Mouse (Mus musculus): ENCODE measurements around the gene Col16a1. TPM values are rescaled to one million over a fixed set of nuclear protein-coding genes. Genes with fewer than 3 reads are reported as not detected.

Gene Col16a1
- total and polyA plus RNA-seq, 2 experiments from 2014 or later: 13.1 to 19.9 TPM

- WGBS: 75% methylated on average over 8 of the region's 8 CpGs
- H3K9me3 ChIP-seq (ENCODE audit: low read length): no peaks in the 10 kb centered on the region
- H3K4me1 ChIP-seq (ENCODE audit: insufficient read depth, low read length): no peaks in the 10 kb centered on the region
- no peak overlapping the region for H3K27ac ChIP-seq
- TF ChIP-seq CTCF (IDR thresholded peaks at IDR 0.05; ENCODE audit: low read depth): no peak
- peaks cover 18% of the 10 kb centered on the region; the same call in 1 of the 2 replicates for H3K36me3 ChIP-seq (ENCODE audit: insufficient read depth, low read length)
- H3K9ac ChIP-seq (replicated peaks; ENCODE audit: low read length): no peak overlapping the region
- DNase-seq (ENCODE audit: low spot score) (no peak), ATAC-seq (no peak)
- H3K4me2 ChIP-seq (ENCODE audit: low read depth, low read length): no peak overlapping the region
- no peak overlapping the region for H3K4me3 ChIP-seq (ENCODE audit: low read length)
- no peaks in the 10 kb centered on the region for H3K27me3 ChIP-seq (ENCODE audit: insufficient read depth, low read length)
Observed at GRCm38 (mm10) chr4:130121560-130121959, 73.9 kb downstream of the Col16a1 start.

- Histone ChIP-seq H3K9me3 (ENCODE audit: low read length) (no peaks in the 10 kb centered on the region), H3K27me3 (ENCODE audit: insufficient read depth, low read length) (no peaks in the 10 kb centered on the region), H3K4me2 (ENCODE audit: low read depth, low read length) (no peak overlapping the region), H3K9ac (replicated peaks; ENCODE audit: low read length) (no peak overlapping the region), H3K27ac (no peak overlapping the region), H3K4me3 (ENCODE audit: low read length) (no peak overlapping the region), H3K36me3 (ENCODE audit: insufficient read depth, low read length) (peaks cover 30% of the 10 kb centered on the region; the same call in 1 of the 2 replicates), H3K4me1 (ENCODE audit: insufficient read depth, low read length) (no peaks in the 10 kb centered on the region)
- ATAC-seq: no peak
- TF ChIP-seq CTCF (IDR thresholded peaks at IDR 0.05; ENCODE audit: low read depth): no peak
- 91% methylated on average over 5 of the region's 5 CpGs for WGBS
- DNase-seq (ENCODE audit: low spot score): no peak
Observed at GRCm38 (mm10) chr4:130123020-130123419, 75.4 kb downstream of the Col16a1 start.

GRCm38 (mm10) chr4:130124110-130124509, 76.5 kb downstream of the Col16a1 start:
- H3K9ac ChIP-seq (replicated peaks; ENCODE audit: low read length): no peak overlapping the region
- H3K4me3 ChIP-seq (ENCODE audit: low read length): no peak overlapping the region
- H3K9me3 ChIP-seq (ENCODE audit: low read length): no peaks in the 10 kb centered on the region
- H3K27me3 ChIP-seq (ENCODE audit: insufficient read depth, low read length): no peaks in the 10 kb centered on the region
- no peaks in the 10 kb centered on the region for H3K4me1 ChIP-seq (ENCODE audit: insufficient read depth, low read length)
- no peak for ATAC-seq
- H3K36me3 ChIP-seq (ENCODE audit: insufficient read depth, low read length): peaks cover 30% of the 10 kb centered on the region; the same call in 1 of the 2 replicates
- H3K4me2 ChIP-seq (ENCODE audit: low read depth, low read length): no peak overlapping the region
- WGBS: 87% methylated on average over 4 of the region's 4 CpGs
- H3K27ac ChIP-seq: no peak overlapping the region
- no peak for TF ChIP-seq CTCF (IDR thresholded peaks at IDR 0.05; ENCODE audit: low read depth)
- DNase-seq (ENCODE audit: low spot score): no peak

- no peak overlapping the region for H3K27ac ChIP-seq
- H3K4me2 ChIP-seq (ENCODE audit: low read depth, low read length): no peak overlapping the region
- no peak for TF ChIP-seq CTCF (IDR thresholded peaks at IDR 0.05; ENCODE audit: low read depth)
- no peaks in the 10 kb centered on the region for H3K9me3 ChIP-seq (ENCODE audit: low read length)
- ATAC-seq (no peak), DNase-seq (ENCODE audit: low spot score) (no peak)
- H3K36me3 ChIP-seq (ENCODE audit: insufficient read depth, low read length): peaks cover 30% of the 10 kb centered on the region; the same call in 1 of the 2 replicates
- H3K9ac ChIP-seq (replicated peaks; ENCODE audit: low read length): no peak overlapping the region
- no peaks in the 10 kb centered on the region for H3K27me3 ChIP-seq (ENCODE audit: insufficient read depth, low read length)
- H3K4me1 ChIP-seq (ENCODE audit: insufficient read depth, low read length): no peaks in the 10 kb centered on the region
- H3K4me3 ChIP-seq (ENCODE audit: low read length): no peak overlapping the region
- WGBS: 85% methylated on average over 6 of the region's 6 CpGs
Observed at GRCm38 (mm10) chr4:130125164-130125563, 77.5 kb downstream of the Col16a1 start.

- H3K9me3 ChIP-seq (ENCODE audit: low read length): no peaks in the 10 kb centered on the region
- no peak for TF ChIP-seq CTCF (IDR thresholded peaks at IDR 0.05; ENCODE audit: low read depth)
- H3K4me1 ChIP-seq (ENCODE audit: insufficient read depth, low read length): no peaks in the 10 kb centered on the region
- no peak for ATAC-seq
- no peak overlapping the region for H3K9ac ChIP-seq (replicated peaks; ENCODE audit: low read length)
- no peak overlapping the region for H3K4me2 ChIP-seq (ENCODE audit: low read depth, low read length)
- DNase-seq (ENCODE audit: low spot score): no peak
- no peaks in the 10 kb centered on the region for H3K27me3 ChIP-seq (ENCODE audit: insufficient read depth, low read length)
- no peak overlapping the region for H3K27ac ChIP-seq
- no peak overlapping the region for H3K4me3 ChIP-seq (ENCODE audit: low read length)
- WGBS: 86% methylated on average over 5 of the region's 5 CpGs
- H3K36me3 ChIP-seq (ENCODE audit: insufficient read depth, low read length): peaks cover 30% of the 10 kb centered on the region; the same call in 1 of the 2 replicates
Observed at GRCm38 (mm10) chr4:130125935-130126334, 78.3 kb downstream of the Col16a1 start.

- DNase-seq (ENCODE audit: low spot score) (no peak), ATAC-seq (no peak)
- Histone ChIP-seq H3K4me3 (ENCODE audit: low read length) (no peak overlapping the region), H3K4me2 (ENCODE audit: low read depth, low read length) (no peak overlapping the region), H3K4me1 (ENCODE audit: insufficient read depth, low read length) (no peaks in the 10 kb centered on the region), H3K36me3 (ENCODE audit: insufficient read depth, low read length) (peaks cover 30% of the 10 kb centered on the region; the same call in 1 of the 2 replicates), H3K9me3 (ENCODE audit: low read length) (no peaks in the 10 kb centered on the region), H3K27me3 (ENCODE audit: insufficient read depth, low read length) (no peaks in the 10 kb centered on the region), H3K27ac (no peak overlapping the region), H3K9ac (replicated peaks; ENCODE audit: low read length) (no peak overlapping the region)
- no peak for TF ChIP-seq CTCF (IDR thresholded peaks at IDR 0.05; ENCODE audit: low read depth)
- 82% methylated on average over 5 of the region's 5 CpGs for WGBS
Observed at GRCm38 (mm10) chr4:130128907-130129306, 81.3 kb downstream of the Col16a1 start.

- no peaks in the 10 kb centered on the region for H3K27me3 ChIP-seq (ENCODE audit: insufficient read depth, low read length)
- WGBS: 71% methylated on average over 10 of the region's 10 CpGs
- ATAC-seq: no peak
Observed at GRCm38 (mm10) chr4:130130082-130130481, 82.4 kb downstream of the Col16a1 start.

More at GRCm38 (mm10) chr4:130130082-130130481, 82.4 kb downstream of the Col16a1 start:
- no peak for DNase-seq (ENCODE audit: low spot score)
- Histone ChIP-seq H3K27ac (no peak overlapping the region), H3K4me3 (ENCODE audit: low read length) (no peak overlapping the region), H3K4me2 (ENCODE audit: low read depth, low read length) (no peak overlapping the region), H3K36me3 (ENCODE audit: insufficient read depth, low read length) (peaks cover 26% of the 10 kb centered on the region; the same call in 1 of the 2 replicates), H3K9me3 (ENCODE audit: low read length) (no peaks in the 10 kb centered on the region), H3K4me1 (ENCODE audit: insufficient read depth, low read length) (no peaks in the 10 kb centered on the region), H3K9ac (replicated peaks; ENCODE audit: low read length) (no peak overlapping the region)
- TF ChIP-seq CTCF (IDR thresholded peaks at IDR 0.05; ENCODE audit: low read depth): no peak

All from hindbrain, postnatal 0 days (tissue).